Mouse (Mus musculus) mouse embryonic stem cell (cell line): ENCODE results near the gene Ceacam11.
"Not testable (repeated sequence)": the region's sequence is repeated elsewhere in the genome, so short reads cannot be mapped to it uniquely, and the experiment has no call there.

Experiments
- in situ Hi-C, 2 experiments: fragments of 300-500 bp; cut with MboI; formaldehyde crosslinking; loops; 1 replicate in 1 of 2; 3 replicates in 1 of 2; pipeline ENCODE4 v1.14.3; 2019 to 2020; ENCODE audit warnings: low sequenced_read_pairs in 2 of 2, low pct_unique_long_range_greater_than_20kb in 1 of 2, mixed read lengths in 1 of 2; ENCODE audit not compliant: unreplicated experiment in 1 of 2

Gene Ceacam11

DNA sequence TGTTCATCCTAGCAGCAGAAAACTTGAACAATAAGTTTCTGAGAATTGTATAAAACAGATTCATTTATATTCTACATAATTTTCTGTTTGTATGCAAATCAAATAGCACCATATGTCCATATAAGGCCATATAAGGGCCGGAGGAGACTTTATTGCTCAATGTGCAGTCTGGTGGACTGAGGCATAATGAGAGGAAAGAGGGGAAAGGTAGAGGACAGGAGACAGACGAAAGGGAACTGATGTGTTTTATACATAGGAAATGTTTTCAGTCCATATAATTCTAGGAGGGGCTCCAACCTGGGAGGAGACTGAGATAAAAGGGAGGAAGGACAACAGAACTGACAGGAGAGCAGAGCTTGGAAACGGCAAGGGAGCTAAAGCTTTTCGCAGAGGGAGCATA is at the start of gene Ceacam11:
Gene Ceacam11 (plus strand): TSS at position 301 of the 400 bp plus-strand sequence.
- in situ Hi-C loops: no loop called here

DNA sequence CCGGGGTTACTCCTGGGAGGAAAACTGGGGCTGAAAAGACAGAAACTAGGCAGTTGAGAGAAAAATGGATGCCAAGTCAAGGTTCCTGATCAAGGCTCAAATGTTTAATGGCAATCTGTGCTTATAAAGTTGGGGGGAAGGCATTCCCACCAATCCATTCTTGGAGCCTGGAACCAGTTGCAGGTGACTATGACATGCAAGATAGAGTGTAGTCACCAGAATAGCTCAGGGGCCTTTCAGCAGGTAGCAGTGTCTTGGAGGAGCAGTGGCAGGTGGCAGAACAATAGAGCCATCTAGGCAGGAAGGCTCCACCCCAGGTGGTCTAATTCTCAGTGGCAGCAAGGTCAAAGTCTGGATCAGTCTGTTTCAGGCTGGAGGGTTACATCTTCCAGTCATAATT is 29.2 kb downstream of the Ceacam11 start:
- in situ Hi-C loops: not testable (repeated sequence)

DNA sequence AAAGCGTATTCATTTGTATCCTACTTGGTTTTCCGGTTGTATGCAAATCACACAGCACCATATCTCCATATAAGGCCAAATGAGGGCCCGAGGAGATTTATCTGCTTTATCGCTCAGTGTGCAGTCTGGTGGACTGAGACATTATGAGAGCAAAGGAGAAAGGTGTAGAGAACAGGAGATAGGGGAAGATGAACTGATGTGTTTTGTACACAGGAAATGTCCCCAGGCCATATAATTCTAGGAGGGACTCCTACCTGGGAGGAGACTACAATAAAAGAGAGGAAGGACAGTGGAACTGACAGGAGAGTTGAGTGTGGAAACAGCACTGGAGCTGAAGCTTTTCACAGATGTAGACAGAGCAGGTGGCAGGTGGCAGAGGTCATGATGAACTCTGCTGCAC is 37.7 kb downstream of the Ceacam11 start, which contains the start of gene Ceacam13:
Gene Ceacam13 (plus strand): TSS at position 301 of the 400 bp plus-strand sequence.
- in situ Hi-C loops: no loop called here
